Mouse (Mus musculus) left cerebral cortex, adult 6 months (tissue): ENCODE measurements around the gene Rac2. TPM values are rescaled to one million over a fixed set of nuclear protein-coding genes. Genes with fewer than 3 reads are reported as not detected.

Source experiments
- long read RNA-seq, 2 experiments: library from polyadenylated mRNA; unstranded; transcript quantifications; one replicate each; pipeline ENCODE4 v2.0.0; 2019 to 2020
- polyA plus RNA-seq: library from polyadenylated mRNA; unstranded; fragments of <200 nt; fragmentation: Nextera tagmentation; gene quantifications from 2 replicates; pipeline ENCODE4 v1.2.3, GENCODE M21; 2021

Gene Rac2
- polyA plus RNA-seq, result 5.5 and 9.9 TPM in 2 replicates
- long read RNA-seq, experiment 1, transcript Rac2-201 (7 exons, 3,038 nt), result major isoform, 9 of 12 reads
- long read RNA-seq, experiment 1, partial matches to known transcripts, result 0 of 12 reads
- long read RNA-seq, experiment 1, other reads (novel, unspliced or antisense), result 3 of 12 reads
- long read RNA-seq, experiment 2, transcript Rac2-201 (7 exons, 3,038 nt), result major isoform, 10 of 11 reads
- long read RNA-seq, experiment 2, partial matches to known transcripts, result 0 of 11 reads
- long read RNA-seq, experiment 2, other reads (novel, unspliced or antisense), result 1 of 11 reads

GRCm38 (mm10) chr15:78572658-78573397 lies at the start of gene Rac2:
Rac2 (minus strand) TSS chr15:78572783.

DNA sequence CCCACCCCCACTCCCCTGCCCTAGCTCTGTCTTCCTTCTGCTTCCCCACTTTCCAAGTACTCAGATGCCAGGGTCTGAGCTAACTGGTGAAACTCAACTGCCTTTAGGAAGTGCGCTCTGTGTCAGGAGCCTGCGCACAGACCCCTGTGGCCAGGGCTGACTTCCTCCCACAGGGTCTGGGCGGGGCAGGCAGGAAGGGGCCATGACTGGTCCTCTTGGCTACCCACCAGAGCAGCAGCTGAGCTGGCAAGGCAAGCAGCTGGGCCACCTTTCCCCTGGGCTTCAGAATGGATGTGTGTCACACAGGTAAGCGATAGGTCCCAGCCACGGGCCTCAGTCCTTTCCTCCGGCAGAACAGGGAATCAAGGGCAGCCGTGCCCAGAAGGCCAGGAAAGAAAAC lies 24.3 kb upstream of the Rac2 start, which contains the start of gene Cyth4:
Gene Cyth4 (plus strand): TSS at position 134 of the 400 bp plus-strand sequence.

DNA sequence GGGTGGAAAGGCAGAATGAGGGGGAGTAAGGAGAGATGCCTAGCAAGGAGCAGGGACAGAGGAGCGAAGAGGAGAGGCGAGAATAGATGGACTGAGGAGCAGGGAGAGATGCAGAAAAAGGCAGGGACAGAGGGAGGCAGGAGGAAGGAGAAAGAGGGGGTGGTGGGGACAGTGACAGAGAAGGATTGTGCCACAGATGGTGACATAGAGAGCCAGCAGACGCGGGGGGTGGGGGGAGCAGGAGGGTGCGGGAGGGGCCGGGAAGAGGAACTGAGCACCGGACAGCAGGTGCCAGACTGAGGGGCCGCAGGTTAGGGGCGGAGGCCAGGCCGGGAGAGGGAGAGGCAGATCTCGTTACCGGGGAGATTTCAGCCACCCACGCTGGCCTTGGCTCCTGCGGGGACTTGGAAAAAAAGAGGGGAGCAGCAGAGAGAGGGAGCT lies 28.0 kb downstream of the Rac2 start, which contains the start of gene Sstr3:
Gene Sstr3 (minus strand): TSS at position 125 of the 441 bp plus-strand sequence.

DNA sequence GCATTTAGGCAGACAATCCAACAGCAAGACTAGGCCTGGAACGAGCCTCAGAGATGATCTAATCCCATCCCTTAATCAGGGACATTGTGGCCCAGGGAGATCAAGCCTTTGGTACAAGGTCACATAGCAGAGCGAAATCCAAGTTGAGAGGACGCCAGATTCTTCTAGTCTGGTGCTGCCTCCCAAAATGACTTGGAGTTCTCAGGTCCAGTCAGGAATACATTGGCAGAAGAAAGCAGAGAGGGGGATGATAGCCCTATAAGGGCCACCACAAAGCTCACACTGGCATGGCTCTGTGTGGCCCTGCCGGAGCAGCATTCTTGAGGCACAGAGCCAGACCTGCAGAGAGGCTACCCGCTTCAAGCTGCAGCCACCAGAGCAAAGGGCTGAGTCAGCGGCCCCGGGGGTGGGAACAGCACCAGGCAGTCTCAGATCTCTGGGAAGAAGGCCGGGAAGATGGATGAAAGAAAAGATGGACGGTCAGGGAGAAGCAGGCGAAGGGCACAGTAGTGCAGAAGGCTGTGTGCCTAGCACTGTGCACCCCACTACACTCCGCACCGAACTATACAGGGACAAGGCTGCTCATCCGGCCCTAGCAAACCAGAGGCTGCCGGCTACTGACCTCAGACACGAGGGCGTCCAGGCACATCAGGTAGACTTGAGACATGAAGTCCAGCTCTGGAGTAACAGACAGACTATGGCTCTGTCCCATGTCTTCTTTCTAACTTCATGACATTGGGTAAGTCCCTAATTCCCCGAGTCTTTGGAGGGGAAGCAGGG lies 41.7 kb downstream of the Rac2 start, which contains the start of gene C1qtnf6:
Gene C1qtnf6 (minus strand): TSS at position 746 of the 780 bp plus-strand sequence.

Other genes with a start within 250 kb of the Rac2 start
- gene Csf2rb, start 247.0 kb downstream of the Rac2 start, polyA plus RNA-seq, result 0.68 and 0.89 TPM in 2 replicates
- not detected in 2 replicates for gene Tex33, start 176.9 kb downstream of the Rac2 start, polyA plus RNA-seq
- 97.1 and 101 TPM in 2 replicates for gene Tst, start 166.9 kb downstream of the Rac2 start, polyA plus RNA-seq
- 3.3 and 4.3 TPM in 2 replicates for gene Mpst, start 166.4 kb downstream of the Rac2 start, polyA plus RNA-seq
- gene Kctd17, start 144.2 kb downstream of the Rac2 start, polyA plus RNA-seq, result 34.9 and 167 TPM in 2 replicates
- 0.93 and 1.1 TPM in 2 replicates for gene Tmprss6, start 104.1 kb downstream of the Rac2 start, polyA plus RNA-seq
- 0.05 and 0.06 TPM in 2 replicates for gene Il2rb, start 77.5 kb downstream of the Rac2 start, polyA plus RNA-seq
- gene C1qtnf6, start 41.4 kb downstream of the Rac2 start, polyA plus RNA-seq, result 0.23 and 0.33 TPM in 2 replicates
- 4.5 and 6.0 TPM in 2 replicates for gene Sstr3, start 28.1 kb downstream of the Rac2 start, polyA plus RNA-seq
- 3.1 and 3.8 TPM in 2 replicates for gene Cyth4, start 24.3 kb upstream of the Rac2 start, polyA plus RNA-seq
- 8.0 and 9.8 TPM in 2 replicates for gene Elfn2, start 146.0 kb upstream of the Rac2 start, polyA plus RNA-seq
- 2.3 and 4.0 TPM in 2 replicates for gene Mfng, start 200.7 kb upstream of the Rac2 start, polyA plus RNA-seq
- gene Card10, start 230.3 kb upstream of the Rac2 start, polyA plus RNA-seq, result 0.65 and 1.0 TPM in 2 replicates